Comparison of ENCODE assay signal across 24 mouse cellular contexts in the genomic region with DNA sequence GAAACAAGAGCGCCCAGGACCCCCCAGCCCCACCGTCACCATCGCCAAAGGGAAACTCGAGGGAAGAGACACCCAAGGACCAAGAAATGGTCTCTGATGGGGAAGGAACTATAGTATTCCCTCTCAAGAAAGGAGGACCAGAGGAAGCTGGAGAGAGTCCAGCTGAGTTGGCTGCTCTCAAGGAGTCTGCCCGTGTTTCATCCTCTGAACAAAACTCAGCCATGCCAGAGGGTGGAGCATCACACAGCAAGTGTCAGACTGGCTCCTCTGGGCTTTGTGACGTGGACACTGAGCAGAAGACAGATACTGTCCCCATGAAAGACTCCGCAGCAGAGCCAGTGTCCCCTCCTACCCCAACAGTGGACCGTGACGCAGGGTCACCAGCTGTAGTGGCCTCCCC. TPM values are rescaled to one million over a fixed set of nuclear protein-coding genes. Genes with fewer than 3 reads are reported as not detected.
DNase-seq lines count a peak whose midpoint lies in the region; ATAC-seq and TF ChIP-seq lines count a peak whose summit lies in the region.
"Had no signal": no experiment of that assay in that cellular context is flagged by ENCODE, and none has a peak within 500 bp of the region (broad histone marks: within the 10 kb centered on the region; RNA-seq: fewer than 3 reads in every experiment).

No protein-coding gene starts in this region.

- 84% methylated on average over 9 of the region's 9 CpGs for WGBS in neural tube, embryonic 15.5 days
- WGBS in kidney, embryonic 15.5 days = 91% methylated on average over 9 of the region's 9 CpGs

- H3K36me3 ChIP-seq in E14TG2a.4 (ENCODE audit: insufficient read depth, low read length) = peaks cover 98% of the 10 kb centered on the region
- H3K36me3 ChIP-seq in neural tube, embryonic 15.5 days = peaks cover 27% of the 10 kb centered on the region
- peaks cover 94% of the 10 kb centered on the region for H3K36me3 ChIP-seq in kidney, embryonic 15.5 days

- no peak overlapping the region for H3K4me2 ChIP-seq in neural tube, embryonic 15.5 days
- H3K4me2 ChIP-seq in kidney, embryonic 15.5 days = no peak overlapping the region
- H3K4me2 ChIP-seq: embryonic facial prominence, embryonic 12.5 days; heart, embryonic 15.5 days; liver, embryonic 13.5 days; midbrain, embryonic 13.5 days had no signal

- no peak overlapping the region for H3K27ac ChIP-seq in neural tube, embryonic 15.5 days (replicated peaks)
- no peak overlapping the region for H3K27ac ChIP-seq in kidney, embryonic 15.5 days
- H3K27ac ChIP-seq: embryonic facial prominence, embryonic 12.5 days; gastrocnemius, adult 2 months; heart, embryonic 15.5 days; liver, embryonic 13.5 days; midbrain, embryonic 13.5 days had no signal

- H3K27me3 ChIP-seq in E14TG2a.4 (ENCODE audit: insufficient read depth, low read length) = peaks cover 20% of the 10 kb centered on the region
- no peaks in the 10 kb centered on the region for H3K27me3 ChIP-seq in neural tube, embryonic 15.5 days (replicated peaks)
- H3K27me3 ChIP-seq in kidney, embryonic 15.5 days = no peaks in the 10 kb centered on the region
- H3K27me3 ChIP-seq: embryonic facial prominence, embryonic 12.5 days; heart, embryonic 15.5 days; liver, embryonic 13.5 days; midbrain, embryonic 13.5 days had no signal

- H3K9ac ChIP-seq in neural tube, embryonic 15.5 days (replicated peaks) = no peak overlapping the region
- no peak overlapping the region for H3K9ac ChIP-seq in kidney, embryonic 15.5 days
- H3K9ac ChIP-seq: embryonic facial prominence, embryonic 12.5 days; heart, embryonic 15.5 days; liver, embryonic 13.5 days; midbrain, embryonic 13.5 days had no signal

- peak overlapping the region; percentile 68 for H3K4me3 ChIP-seq in E14TG2a.4 (replicated peaks; ENCODE audit: low read length)
- H3K4me3 ChIP-seq in neural tube, embryonic 15.5 days (replicated peaks) = no peak overlapping the region
- no peak overlapping the region for H3K4me3 ChIP-seq in kidney, embryonic 15.5 days (replicated peaks)
- H3K4me3 ChIP-seq: embryonic facial prominence, embryonic 12.5 days; gastrocnemius, adult 2 months; heart, embryonic 15.5 days; liver, embryonic 13.5 days; midbrain, embryonic 13.5 days had no signal

- ATAC-seq in neural tube, embryonic 15.5 days (ENCODE audit: low FRiP score) = no peak; the same call in 1 of the 2 replicates
- no peak for ATAC-seq in kidney, embryonic 15.5 days (replicated peaks; ENCODE audit: low FRiP score)
- ATAC-seq: CD4-positive, CD25-positive, alpha-beta regulatory T cell, adult 4 months; inflammation-experienced regulatory T-cells, adult 6 months; midbrain, embryonic 13.5 days had no signal

- no peaks in the 10 kb centered on the region for H3K9me3 ChIP-seq in E14TG2a.4 (ENCODE audit: low read length)
- H3K9me3 ChIP-seq in neural tube, embryonic 15.5 days (replicated peaks) = no peaks in the 10 kb centered on the region
- no peaks in the 10 kb centered on the region for H3K9me3 ChIP-seq in kidney, embryonic 15.5 days (replicated peaks)
- H3K9me3 ChIP-seq: embryonic facial prominence, embryonic 12.5 days; heart, embryonic 15.5 days; liver, embryonic 13.5 days; midbrain, embryonic 13.5 days had no signal

- peak; percentile 76 for DNase-seq in heart, adult 11 months
- DNase-seq in heart, postnatal 4 days = no peak
- DNase-seq in brain, embryonic 14.5 days (ENCODE audit: low read depth) = peak; percentile 25
- peak; percentile 53 for DNase-seq in cerebellum, adult 9-10 months
- no peak for DNase-seq in thymus, postnatal 14 days
- DNase-seq: adrenal gland, adult 2 months; gastrocnemius, adult 2 months; heart, postnatal 36 days; kidney, adult 18-20 months; kidney, postnatal 14 days; layer of hippocampus, postnatal 36 days; liver, embryonic 13.5 days; lung, adult 2 months; lung, postnatal 14 days; thymus, adult 18-20 months; thymus, postnatal 4 days had no signal

- no peak for TF ChIP-seq CTCF in E14TG2a.4 (conservative IDR thresholded peaks at IDR 0.05; ENCODE audit: low read length)
- TF ChIP-seq CTCF in brain, embryonic 14.5 days (IDR thresholded peaks at IDR 0.05; ENCODE audit: borderline replicate concordance, extremely low read depth, insufficient read depth, insufficient read length) = no peak

- no peak for TF ChIP-seq POLR2A in brain, embryonic 14.5 days (IDR thresholded peaks at IDR 0.05; ENCODE audit: borderline replicate concordance, extremely low read depth, insufficient read depth, insufficient read length, poor library complexity, severe bottlenecking)

- H3K4me1 ChIP-seq in E14TG2a.4 (replicated peaks; ENCODE audit: low read depth, low read length) = peaks cover 80% of the 10 kb centered on the region
- 0 out of 2 replicates have a peak, but pooled peaks cover 3% of the 10 kb centered on the region for H3K4me1 ChIP-seq in neural tube, embryonic 15.5 days
- H3K4me1 ChIP-seq in kidney, embryonic 15.5 days = no peaks in the 10 kb centered on the region
- H3K4me1 ChIP-seq: embryonic facial prominence, embryonic 12.5 days had no signal

RNA-seq across cellular contexts. Expression of a gene that starts 17.0 kb away (rescaled TPM):
- total RNA-seq in heart, postnatal 4 days (2021) = 10 to 100 TPM; 33.2 to 34.3 TPM
- 7.0 and 8.8 TPM in 2 replicates for polyA plus RNA-seq in brain, embryonic 14.5 days (2012; rRNA removed)
- 6.2 and 10.9 TPM in 2 replicates for polyA plus RNA-seq in neural tube, embryonic 15.5 days (2015; fragmentation: Nextera tagmentation; extraction: Ambion mirVana)
- 39.2 and 40.4 TPM in 2 replicates for polyA plus RNA-seq in kidney, embryonic 15.5 days (2015; fragmentation: Nextera tagmentation; extraction: Ambion mirVana)

RNA-seq across cellular contexts. Expression of a gene that starts 27.6 kb away (rescaled TPM):
- 10 to 100 TPM; 14.3 to 14.7 TPM for total RNA-seq in heart, postnatal 4 days (2021)
- 24.0 and 26.4 TPM in 2 replicates for polyA plus RNA-seq in brain, embryonic 14.5 days (2012; rRNA removed)
- polyA plus RNA-seq in neural tube, embryonic 15.5 days (2015; fragmentation: Nextera tagmentation; extraction: Ambion mirVana) = 36.0 and 37.2 TPM in 2 replicates
- polyA plus RNA-seq in kidney, embryonic 15.5 days (2015; fragmentation: Nextera tagmentation; extraction: Ambion mirVana) = 35.7 and 36.2 TPM in 2 replicates

RNA-seq across cellular contexts. Expression of a gene that starts 27.7 kb away (rescaled TPM):
- 10 to 100 TPM; 35.3 to 37.2 TPM for total RNA-seq in heart, postnatal 4 days (2021)
- polyA plus RNA-seq in brain, embryonic 14.5 days (2012; rRNA removed) = 59.4 and 60.6 TPM in 2 replicates
- polyA plus RNA-seq in neural tube, embryonic 15.5 days (2015; fragmentation: Nextera tagmentation; extraction: Ambion mirVana) = 52.2 and 54.0 TPM in 2 replicates
- 67.0 and 69.5 TPM in 2 replicates for polyA plus RNA-seq in kidney, embryonic 15.5 days (2015; fragmentation: Nextera tagmentation; extraction: Ambion mirVana)

Comparison
In these comparisons a context has a peak if more than half of its experiments do, and no peak if none do; other contexts are left out.
1. DNase-seq: peak in heart, adult 11 months (single experiment), brain, embryonic 14.5 days (single experiment) and cerebellum, adult 9-10 months (single experiment); none in heart, postnatal 4 days (single experiment) and thymus, postnatal 14 days (single experiment).